Mouse (Mus musculus) neural tube, embryonic 13.5 days (tissue): ENCODE data around the gene Bola1. TPM values are rescaled to one million over a fixed set of nuclear protein-coding genes. Genes with fewer than 3 reads are reported as not detected.

ENCODE experiments used
- ATAC-seq: fragments of 200-750 bp; cut with Nextera tagmentation; 2 replicates; pipeline ENCODE4 v1.8.0; 2017; ENCODE audit warnings: low read depth, mild to moderate bottlenecking, moderate TSS enrichment, moderate library complexity
- H3K27ac ChIP-seq: fragments of 300-500 bp; sonication (generic); replicated peaks from 2 replicates; pipeline ENCODE4 v1.5.1; 2015; ENCODE audit warnings: moderate library complexity, mild to moderate bottlenecking, inconsistent platforms
- H3K27me3 ChIP-seq: fragments of 300-500 bp; sonication (generic); 2 replicates; pipeline ENCODE4 v1.6.1; 2015; ENCODE audit warnings: mild to moderate bottlenecking, inconsistent platforms
- H3K36me3 ChIP-seq: fragments of 300-500 bp; sonication (generic); 2 replicates; pipeline ENCODE4 v1.6.1; 2015; ENCODE audit warnings: mild to moderate bottlenecking, inconsistent platforms
- H3K4me1 ChIP-seq: fragments of 300-500 bp; sonication (generic); replicated peaks from 2 replicates; pipeline ENCODE4 v1.6.1; 2015; ENCODE audit warnings: inconsistent platforms
- H3K4me2 ChIP-seq: fragments of 300-500 bp; sonication (generic); 2 replicates; pipeline ENCODE4 v1.6.1; 2015; ENCODE audit warnings: inconsistent platforms, mild to moderate bottlenecking, moderate library complexity
- H3K4me3 ChIP-seq: fragments of 300-500 bp; sonication (generic); 2 replicates; pipeline ENCODE4 v1.5.1; 2015; ENCODE audit warnings: mild to moderate bottlenecking, inconsistent platforms
- H3K9ac ChIP-seq: fragments of 300-500 bp; sonication (generic); 2 replicates; pipeline ENCODE4 v1.6.1; 2015; ENCODE audit warnings: moderate library complexity, mild to moderate bottlenecking, inconsistent platforms
- H3K9me3 ChIP-seq: fragments of 300-500 bp; sonication (generic); 2 replicates; pipeline ENCODE4 v1.6.1; 2016; ENCODE audit warnings: inconsistent platforms
- WGBS: fragments of 180-500 bp; shearing (Covaris S2); methylation state at CpG from one replicate; pipeline ENCODE4 v1.1.7; 2015; 5-methylcytosine and 5-hydroxymethylcytosine counted together
- polyA plus RNA-seq: library from polyadenylated mRNA; unstranded; fragments of >200 nt; fragmentation: Nextera tagmentation; extraction: Ambion mirVana; gene quantifications from 2 replicates; pipeline ENCODE4 v1.2.1, GENCODE M21; 2015

Bola1 gene
- polyA plus RNA-seq, 1 experiment from 2014 or later: 63.0 TPM

- peak overlapping the region; percentile 90 for H3K9ac ChIP-seq
- H3K4me2 ChIP-seq: peak overlapping the region; percentile 96
- H3K27ac ChIP-seq: peak overlapping the region; percentile 99
- H3K9me3 ChIP-seq: no peaks in the 10 kb centered on the region
- H3K4me1 ChIP-seq: peaks cover 44% of the 10 kb centered on the region
- ATAC-seq: no peak
- 71% methylated on average over 10 of the region's 10 CpGs for WGBS
- H3K4me3 ChIP-seq: peak overlapping the region; percentile 74
- peaks cover 22% of the 10 kb centered on the region for H3K36me3 ChIP-seq
- H3K27me3 ChIP-seq: no peaks in the 10 kb centered on the region
These were observed 48.4 kb downstream of the Bola1 start for GRCm38 (mm10) chr3:96170976-96171545.

DNA sequence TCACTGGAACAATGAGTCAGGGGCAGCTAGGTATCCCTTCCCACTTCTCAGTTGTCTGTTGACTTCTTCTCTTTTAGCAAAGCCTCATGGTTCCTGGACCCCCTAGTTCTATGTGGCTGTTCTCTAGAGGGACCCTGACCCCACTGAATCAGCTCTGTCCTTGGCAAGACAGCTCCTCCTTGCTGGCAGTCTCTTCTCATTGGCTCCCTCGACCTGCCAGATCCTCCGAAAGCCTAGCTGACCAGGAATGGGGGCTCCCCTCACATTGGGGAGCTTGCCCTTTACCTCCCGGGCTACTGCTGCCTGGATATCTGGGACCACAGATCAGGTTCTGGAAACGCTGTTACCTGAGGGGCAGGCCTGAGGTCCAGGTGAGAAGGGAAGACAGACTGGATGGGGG lies 49.2 kb downstream of the Bola1 start:
- 91% methylated on average over 4 of the region's 4 CpGs for WGBS
- no peak overlapping the region for H3K9ac ChIP-seq
- H3K9me3 ChIP-seq: no peaks in the 10 kb centered on the region
- ATAC-seq: no peak
- no peaks in the 10 kb centered on the region for H3K27me3 ChIP-seq
- no peak overlapping the region for H3K4me3 ChIP-seq
- peaks cover 40% of the 10 kb centered on the region for H3K4me1 ChIP-seq
- no peak overlapping the region for H3K4me2 ChIP-seq
- peak overlapping the region; percentile 42 for H3K27ac ChIP-seq
- peaks cover 15% of the 10 kb centered on the region for H3K36me3 ChIP-seq

DNA sequence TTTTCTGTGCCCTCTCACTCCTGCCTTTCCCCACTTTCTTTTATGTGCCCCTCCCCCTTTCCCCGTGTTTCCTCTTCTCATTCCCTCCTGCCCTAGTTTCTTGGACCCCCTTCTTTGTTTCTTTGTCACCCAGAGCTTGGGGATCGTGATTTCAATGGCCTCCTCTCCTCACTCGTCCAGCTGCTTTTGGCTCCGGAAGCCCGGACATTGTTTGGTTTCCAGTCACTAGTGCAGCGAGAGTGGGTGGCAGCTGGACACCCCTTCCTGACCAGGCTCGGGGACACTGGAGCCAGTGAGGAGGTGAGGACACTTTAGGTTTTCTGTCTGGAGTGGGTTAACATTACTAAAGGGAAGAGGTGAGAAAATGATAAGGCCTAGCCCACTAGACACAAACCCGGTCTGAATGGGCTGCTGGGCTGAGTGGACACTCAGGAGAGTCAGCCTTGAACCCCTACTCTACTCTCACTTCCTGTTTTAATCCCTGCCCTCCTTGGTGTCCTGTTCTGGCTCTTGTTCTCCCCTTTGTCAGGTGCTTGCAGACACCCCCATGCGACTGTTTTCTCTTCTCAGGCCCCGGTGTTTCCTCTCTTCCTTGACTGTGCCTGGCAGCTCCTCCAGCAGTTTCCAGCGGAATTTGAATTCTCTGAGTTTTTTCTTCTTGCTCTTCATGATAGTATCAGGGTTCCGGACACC lies 50.9 kb downstream of the Bola1 start:
- no peak overlapping the region for H3K4me3 ChIP-seq
- ATAC-seq: no peak
- H3K4me1 ChIP-seq: peaks cover 25% of the 10 kb centered on the region
- no peak overlapping the region for H3K9ac ChIP-seq
- H3K27me3 ChIP-seq: no peaks in the 10 kb centered on the region
- H3K4me2 ChIP-seq: no peak overlapping the region
- WGBS: 74% methylated on average over 12 of the region's 12 CpGs
- 0 out of 2 replicates have a peak overlapping the region, but pooled peaks have one; percentile 9 for H3K27ac ChIP-seq
- H3K36me3 ChIP-seq: no peaks in the 10 kb centered on the region
- no peaks in the 10 kb centered on the region for H3K9me3 ChIP-seq

GRCm38 (mm10) chr3:96163040-96163439 lies 56.5 kb downstream of the Bola1 start:
- Histone ChIP-seq H3K4me2 (peak overlapping the region; percentile 78), H3K4me3 (no peak overlapping the region), H3K27ac (no peak overlapping the region), H3K36me3 (no peaks in the 10 kb centered on the region), H3K4me1 (peaks cover 25% of the 10 kb centered on the region), H3K27me3 (no peaks in the 10 kb centered on the region), H3K9me3 (no peaks in the 10 kb centered on the region), H3K9ac (0 out of 2 replicates have a peak overlapping the region, but pooled peaks have one; percentile 72)
- 87% methylated on average over 6 of the region's 6 CpGs for WGBS
- no peak for ATAC-seq

DNA sequence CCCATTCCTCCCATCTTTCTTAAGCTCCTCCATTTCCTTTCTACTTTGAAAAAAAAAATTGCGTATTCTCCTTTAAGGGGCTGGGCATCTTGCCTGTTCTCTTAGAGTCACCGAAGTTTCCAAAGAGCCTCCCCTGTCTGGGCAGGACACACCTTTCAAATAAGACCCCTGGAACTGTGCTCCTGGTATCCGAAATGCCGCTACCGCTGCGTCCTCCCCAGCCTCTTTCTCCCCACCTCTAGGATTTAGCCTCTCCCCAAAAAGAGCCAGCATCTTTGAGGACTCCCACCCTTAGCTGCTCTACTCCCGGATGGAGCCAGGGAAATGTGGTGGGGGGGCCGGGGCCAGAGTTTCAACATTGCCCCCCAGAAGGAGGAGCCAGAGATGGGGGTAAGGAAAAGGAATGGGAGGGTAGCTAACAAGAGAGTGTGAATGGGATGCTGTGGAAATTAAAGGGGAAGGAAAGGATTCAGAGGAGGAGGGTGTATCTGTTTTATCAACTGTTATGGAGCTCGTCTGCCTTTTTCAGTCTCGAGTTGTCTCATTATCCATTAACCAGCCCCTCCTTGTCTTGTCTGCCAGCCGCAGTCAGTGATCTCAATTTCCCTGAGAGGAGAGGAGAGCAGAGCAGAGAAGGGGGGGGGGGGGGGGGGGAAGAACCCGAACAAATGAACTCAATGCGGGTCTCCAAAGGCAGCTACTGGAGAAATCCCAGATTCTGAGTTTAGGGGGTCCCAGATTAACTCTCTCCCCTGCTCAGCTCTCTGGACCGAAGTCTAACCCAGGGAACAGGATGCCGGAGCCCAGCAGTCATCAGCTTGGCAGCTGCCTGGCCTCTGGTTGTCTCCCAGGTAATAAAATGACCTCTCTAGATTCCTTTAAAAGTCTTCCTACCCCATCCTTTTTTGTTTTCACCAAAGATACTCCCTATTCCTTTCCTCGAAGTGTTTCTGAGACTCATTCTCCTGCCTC lies 57.4 kb downstream of the Bola1 start, which contains the start of gene Mtmr11:
TSS of gene Mtmr11 (plus strand) at position 136 of the 972 bp plus-strand sequence.
- H3K9me3 ChIP-seq: no peaks in the 10 kb centered on the region
- peak within 1 kb of the TSS; percentile 44 for H3K4me3 ChIP-seq
- peak within 1 kb of the TSS; percentile 72 for H3K9ac ChIP-seq
- 0 out of 2 replicates have a peak within 1 kb of the TSS, but pooled peaks have one; percentile 33 for H3K27ac ChIP-seq
- peaks cover 25% of the 10 kb centered on the region for H3K4me1 ChIP-seq
- no peaks in the 10 kb centered on the region for H3K36me3 ChIP-seq
- peak; percentile 44 for ATAC-seq
- peak within 1 kb of the TSS; percentile 78 for H3K4me2 ChIP-seq
- no peaks in the 10 kb centered on the region for H3K27me3 ChIP-seq
- WGBS: 8% methylated on average over 16 of the region's 16 CpGs

DNA sequence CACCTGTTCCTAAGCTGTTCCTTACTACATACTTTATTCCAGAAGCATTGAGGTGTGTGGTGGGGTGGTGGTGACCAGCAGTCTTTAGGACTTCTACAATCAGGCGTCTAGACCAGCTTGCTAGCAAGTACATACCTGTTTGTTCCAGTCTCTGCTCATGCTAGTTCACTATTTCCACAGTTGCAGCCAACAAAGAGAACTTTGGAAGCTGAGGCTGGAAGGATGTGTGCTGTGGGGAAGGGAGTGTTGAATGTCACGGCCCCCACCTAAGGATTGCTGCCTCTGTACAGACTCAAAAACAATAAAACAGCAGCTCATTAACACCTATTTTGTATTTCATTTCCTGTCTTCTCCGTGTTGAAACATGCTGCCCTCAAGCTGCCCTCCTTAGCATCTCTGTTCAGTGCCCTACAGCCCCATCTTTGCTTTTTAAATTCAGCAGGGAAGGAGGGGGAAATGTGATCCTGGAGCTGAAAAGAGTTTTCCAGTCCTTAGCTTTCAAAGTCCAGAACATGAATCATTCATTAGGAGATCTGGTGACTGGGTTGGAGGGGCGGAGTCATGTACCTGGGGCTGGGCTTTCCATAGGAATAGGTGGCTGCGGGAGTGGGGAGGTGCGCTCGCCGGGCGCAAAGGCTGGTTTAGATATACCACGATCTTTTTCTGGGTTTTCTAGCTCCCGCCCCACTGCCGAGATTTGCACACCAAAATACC lies 58.5 kb downstream of the Bola1 start:
- Histone ChIP-seq H3K4me3 (peak overlapping the region; percentile 44), H3K4me2 (peak overlapping the region; percentile 78), H3K27me3 (no peaks in the 10 kb centered on the region), H3K4me1 (peaks cover 25% of the 10 kb centered on the region), H3K9ac (peak overlapping the region; percentile 72), H3K36me3 (peaks cover under 1% of the 10 kb centered on the region), H3K27ac (0 out of 2 replicates have a peak overlapping the region, but pooled peaks have one; percentile 7), H3K9me3 (no peaks in the 10 kb centered on the region)
- 3% methylated on average over 12 of the region's 12 CpGs for WGBS
- ATAC-seq: peak; percentile 63

GRCm38 (mm10) chr3:96160222-96160802 lies 59.2 kb downstream of the Bola1 start:
- 0 out of 2 replicates have a peak overlapping the region, but pooled peaks have one; percentile 72 for H3K9ac ChIP-seq
- H3K4me1 ChIP-seq: peaks cover 25% of the 10 kb centered on the region
- no peaks in the 10 kb centered on the region for H3K9me3 ChIP-seq
- WGBS: 66% methylated on average over 4 of the region's 4 CpGs
- peak overlapping the region; percentile 78 for H3K4me2 ChIP-seq
- no peak overlapping the region for H3K4me3 ChIP-seq
- ATAC-seq: no peak
- no peak overlapping the region for H3K27ac ChIP-seq
- no peaks in the 10 kb centered on the region for H3K27me3 ChIP-seq
- peaks cover 7% of the 10 kb centered on the region for H3K36me3 ChIP-seq

DNA sequence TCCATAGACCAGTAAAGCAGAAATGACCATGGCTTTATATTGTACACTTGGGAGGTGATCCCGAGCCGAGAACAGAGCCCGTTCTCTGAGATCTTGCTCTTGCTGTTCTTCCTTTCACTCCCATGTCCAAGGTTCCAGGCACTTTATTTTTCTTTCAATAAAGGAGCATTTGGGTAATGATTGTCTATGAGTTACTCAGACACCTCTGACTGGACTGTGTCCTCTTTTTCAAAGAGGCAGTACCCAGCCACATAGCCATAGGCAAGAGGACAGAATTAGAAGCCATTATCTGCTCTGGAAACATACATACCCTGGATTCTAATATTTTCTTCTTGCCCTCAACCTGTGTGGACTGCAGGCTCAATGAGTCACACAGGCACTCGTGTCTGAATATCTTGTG lies 59.7 kb downstream of the Bola1 start:
- Histone ChIP-seq H3K9ac (no peak overlapping the region), H3K36me3 (peaks cover 12% of the 10 kb centered on the region), H3K27ac (no peak overlapping the region), H3K4me2 (no peak overlapping the region), H3K4me3 (no peak overlapping the region), H3K9me3 (no peaks in the 10 kb centered on the region), H3K27me3 (no peaks in the 10 kb centered on the region), H3K4me1 (peaks cover 25% of the 10 kb centered on the region)
- WGBS: 77% methylated on average over 4 of the region's 4 CpGs
- ATAC-seq: no peak

DNA sequence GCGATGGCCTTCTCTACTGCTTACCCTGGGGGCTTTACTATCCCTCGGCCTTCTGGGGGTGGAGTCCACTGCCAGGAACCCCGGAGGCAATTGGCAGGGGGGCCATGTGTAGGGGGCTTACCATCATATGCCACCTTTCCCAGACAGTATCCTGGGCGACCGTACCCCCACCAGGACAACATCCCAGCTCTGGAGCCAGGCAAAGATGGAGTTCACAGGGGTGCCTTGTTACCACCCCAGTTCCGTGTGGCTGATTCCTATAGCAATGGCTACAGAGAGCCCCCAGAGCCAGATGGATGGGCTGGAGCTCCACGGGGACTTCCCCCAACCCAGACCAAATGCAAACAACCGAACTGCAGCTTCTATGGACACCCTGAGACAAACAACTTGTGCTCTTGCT lies 64.0 kb downstream of the Bola1 start:
- ATAC-seq: no peak
- Histone ChIP-seq H3K27me3 (no peaks in the 10 kb centered on the region), H3K4me3 (no peak overlapping the region), H3K9ac (no peak overlapping the region), H3K4me1 (peaks cover 3% of the 10 kb centered on the region), H3K27ac (no peak overlapping the region), H3K4me2 (no peak overlapping the region), H3K9me3 (no peaks in the 10 kb centered on the region), H3K36me3 (peaks cover 56% of the 10 kb centered on the region)
- 86% methylated on average over 8 of the region's 8 CpGs for WGBS

DNA sequence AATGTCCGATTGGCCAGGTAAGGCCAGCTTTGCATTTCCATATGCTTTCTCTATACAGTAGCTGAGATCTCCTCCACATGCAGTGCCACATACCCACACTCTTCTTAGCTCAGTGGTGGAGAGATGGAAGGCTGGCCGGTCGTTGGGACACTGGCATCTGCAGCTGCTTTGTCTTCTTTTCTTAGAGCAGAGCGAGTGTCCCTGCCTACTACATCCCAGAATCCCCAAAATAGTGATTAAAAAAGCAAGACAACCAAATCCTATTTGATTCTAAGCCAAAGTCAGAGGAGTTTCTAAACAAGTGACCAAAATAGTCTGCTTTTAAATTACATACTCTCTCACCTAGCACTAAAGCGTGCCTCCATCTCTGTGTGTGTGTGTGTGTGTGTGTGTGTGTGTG lies 66.9 kb downstream of the Bola1 start:
- H3K4me3 ChIP-seq: no peak overlapping the region
- H3K27ac ChIP-seq: no peak overlapping the region
- H3K9ac ChIP-seq: no peak overlapping the region
- no peaks in the 10 kb centered on the region for H3K27me3 ChIP-seq
- H3K4me2 ChIP-seq: no peak overlapping the region
- H3K9me3 ChIP-seq: no peaks in the 10 kb centered on the region
- H3K4me1 ChIP-seq: no peaks in the 10 kb centered on the region
- no peak for ATAC-seq
- H3K36me3 ChIP-seq: peaks cover 60% of the 10 kb centered on the region
- 90% methylated on average over 5 of the region's 5 CpGs for WGBS

DNA sequence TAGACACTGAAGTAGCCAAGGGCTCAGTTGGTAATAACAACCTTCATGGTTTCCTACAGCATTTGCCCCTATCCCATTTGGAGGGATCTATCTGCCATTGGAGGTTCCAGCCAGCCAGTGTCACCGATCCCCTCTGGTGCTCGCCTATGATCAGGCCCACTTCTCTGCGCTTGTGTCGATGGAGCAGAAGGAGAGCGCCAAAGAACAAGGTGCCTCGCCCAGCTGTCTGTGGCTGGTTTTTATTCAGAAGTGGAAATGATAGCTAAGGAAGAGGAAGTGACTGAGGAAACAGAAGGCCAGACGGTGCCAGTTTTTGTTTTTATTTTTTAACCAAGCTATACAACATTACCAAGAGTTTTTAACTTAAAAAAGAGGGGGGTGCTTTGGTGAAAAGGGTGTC lies 67.7 kb downstream of the Bola1 start:
- no peaks in the 10 kb centered on the region for H3K27me3 ChIP-seq
- H3K27ac ChIP-seq: no peak overlapping the region
- H3K36me3 ChIP-seq: peaks cover 60% of the 10 kb centered on the region
- no peak overlapping the region for H3K9ac ChIP-seq
- H3K9me3 ChIP-seq: no peaks in the 10 kb centered on the region
- no peak overlapping the region for H3K4me2 ChIP-seq
- no peak overlapping the region for H3K4me3 ChIP-seq
- H3K4me1 ChIP-seq: no peaks in the 10 kb centered on the region
- ATAC-seq: no peak
- WGBS: 93% methylated on average over 7 of the region's 7 CpGs
